9 mouse cellular contexts compared by ENCODE assay signal in the genomic region with DNA sequence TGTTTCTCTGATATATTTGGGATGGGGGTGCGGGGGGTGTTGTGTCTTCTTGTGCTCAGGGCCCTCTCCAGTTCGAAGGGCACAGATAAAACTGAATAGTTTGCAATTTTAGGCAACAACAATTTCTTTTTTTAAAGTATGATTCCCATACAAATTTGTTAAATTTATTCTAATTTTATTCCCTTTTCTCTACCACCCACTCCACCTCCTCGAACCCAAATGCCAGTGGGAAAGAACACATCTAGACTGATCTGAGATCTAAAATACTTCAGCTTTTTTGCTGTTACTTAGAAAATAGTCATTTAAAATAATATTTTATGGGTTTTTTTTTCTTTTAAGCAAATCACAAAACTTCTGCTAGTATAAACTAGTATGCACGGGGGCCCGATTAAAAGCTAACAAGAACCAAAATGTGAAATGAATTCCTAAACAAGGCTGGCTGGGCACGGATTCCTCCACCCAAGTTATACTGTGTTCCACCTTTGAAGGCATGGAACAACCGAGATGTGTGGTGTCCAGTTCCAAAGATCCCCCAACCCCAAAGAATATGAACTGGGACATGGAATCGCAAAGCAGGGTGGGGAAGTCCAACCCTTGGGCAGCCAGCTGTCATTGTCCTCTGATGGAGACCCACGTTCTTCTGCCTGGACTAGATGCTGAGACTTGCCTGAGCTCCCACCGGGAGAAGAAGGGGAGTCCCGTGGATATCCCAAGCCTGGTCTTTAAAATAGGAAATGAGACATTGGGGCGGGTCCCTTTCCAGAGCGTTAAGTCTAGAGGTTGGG. TPM values are rescaled to one million over a fixed set of nuclear protein-coding genes. Genes with fewer than 3 reads are reported as not detected.
DNase-seq lines count a peak whose midpoint lies in the region; ATAC-seq and TF ChIP-seq lines count a peak whose summit lies in the region.
"Had no signal": no experiment of that assay in that cellular context is flagged by ENCODE, and none has a peak within 500 bp of the region (broad histone marks: within the 10 kb centered on the region; RNA-seq: fewer than 3 reads in every experiment).

No protein-coding gene starts in this region.

- peaks cover 9% of the 10 kb centered on the region; the same call in 1 of the 2 replicates for H3K27me3 ChIP-seq in heart, embryonic 14.5 days (ENCODE audit: control insufficient read depth, insufficient read depth, low read length)
- H3K27me3 ChIP-seq in stomach, embryonic 14.5 days (ENCODE audit: control insufficient read depth, insufficient read depth, low read length), result peaks cover 9% of the 10 kb centered on the region; the same call in 1 of the 2 replicates
- H3K27me3 ChIP-seq in stomach, postnatal 0 days (ENCODE audit: control insufficient read depth, insufficient read depth, low read length), result no peaks in the 10 kb centered on the region
- no peaks in the 10 kb centered on the region for H3K27me3 ChIP-seq in hindbrain, embryonic 16.5 days (replicated peaks; ENCODE audit: control insufficient read depth, insufficient read depth, low read length)

- no peak for TF ChIP-seq EP300 in stomach, postnatal 0 days (optimal IDR thresholded peaks at IDR 0.05)

- 56% methylated on average over 13 of the region's 13 CpGs for WGBS in heart, embryonic 14.5 days
- 65% methylated on average over 13 of the region's 13 CpGs for WGBS in stomach, embryonic 14.5 days
- WGBS in stomach, postnatal 0 days, result 64% methylated on average over 13 of the region's 13 CpGs
- WGBS in hindbrain, embryonic 16.5 days, result 57% methylated on average over 13 of the region's 13 CpGs

- no peak for TF ChIP-seq CTCF in stomach, postnatal 0 days (IDR thresholded peaks at IDR 0.05; ENCODE audit: low read depth)

- H3K9me3 ChIP-seq in heart, embryonic 14.5 days (ENCODE audit: control insufficient read depth, low read length), result no peaks in the 10 kb centered on the region
- no peaks in the 10 kb centered on the region; the same call in 1 of the 2 replicates for H3K9me3 ChIP-seq in stomach, embryonic 14.5 days (ENCODE audit: control insufficient read depth, low read depth, low read length)
- no peaks in the 10 kb centered on the region for H3K9me3 ChIP-seq in stomach, postnatal 0 days (ENCODE audit: control insufficient read depth, low read length)
- no peaks in the 10 kb centered on the region for H3K9me3 ChIP-seq in hindbrain, embryonic 16.5 days (ENCODE audit: control insufficient read depth, low read length)

- no peaks in the 10 kb centered on the region for H3K36me3 ChIP-seq in heart, embryonic 14.5 days (ENCODE audit: control insufficient read depth, insufficient read depth, low read length)
- H3K36me3 ChIP-seq in stomach, embryonic 14.5 days (ENCODE audit: control insufficient read depth, insufficient read depth, low read length), result no peaks in the 10 kb centered on the region
- no peaks in the 10 kb centered on the region for H3K36me3 ChIP-seq in stomach, postnatal 0 days (ENCODE audit: control insufficient read depth, insufficient read depth, low read length)
- H3K36me3 ChIP-seq in hindbrain, embryonic 16.5 days (ENCODE audit: control insufficient read depth, insufficient read depth, low read length), result no peaks in the 10 kb centered on the region
- H3K36me3 ChIP-seq: G1E had no signal

- H3K4me3 ChIP-seq in heart, embryonic 14.5 days (ENCODE audit: control insufficient read depth in 1 of 2, insufficient read depth in 1 of 2, low read depth in 1 of 2, low read length in 2 of 2), result peak overlapping the region; percentile 8 to 59
- H3K4me3 ChIP-seq in stomach, embryonic 14.5 days (ENCODE audit: low read depth, low read length), result no peak overlapping the region
- H3K4me3 ChIP-seq in stomach, postnatal 0 days (ENCODE audit: low read depth, low read length), result no peak overlapping the region
- peak overlapping the region; percentile 70 for H3K4me3 ChIP-seq in hindbrain, embryonic 16.5 days (ENCODE audit: low read length)

- ATAC-seq in heart, embryonic 14.5 days (ENCODE audit: insufficient number of reproducible peaks, insufficient read depth, low FRiP score, low read depth), result no peak
- no peak for ATAC-seq in stomach, embryonic 14.5 days (ENCODE audit: insufficient number of reproducible peaks, insufficient read depth, low FRiP score, low read depth)
- ATAC-seq in stomach, postnatal 0 days (ENCODE audit: low FRiP score, low TSS enrichment), result no peak
- ATAC-seq in hindbrain, embryonic 16.5 days, result no peak

- H3K4me2 ChIP-seq in heart, embryonic 14.5 days (ENCODE audit: low read length), result peak overlapping the region; percentile 99
- peak overlapping the region; percentile 88; the same call in 1 of the 2 replicates for H3K4me2 ChIP-seq in stomach, embryonic 14.5 days (replicated peaks; ENCODE audit: low read depth, low read length)
- H3K4me2 ChIP-seq in stomach, postnatal 0 days (replicated peaks; ENCODE audit: low read depth), result no peak overlapping the region; the same call in 1 of the 2 replicates
- peak overlapping the region; percentile 89 for H3K4me2 ChIP-seq in hindbrain, embryonic 16.5 days (ENCODE audit: low read length)

- peaks cover 9 to 24% of the 10 kb centered on the region in 2 experiments; a peak in 3 of 4 replicates for H3K4me1 ChIP-seq in heart, embryonic 14.5 days (ENCODE audit: control insufficient read depth in 2 of 2, insufficient read depth in 2 of 2, low read length in 2 of 2)
- no peaks in the 10 kb centered on the region for H3K4me1 ChIP-seq in stomach, embryonic 14.5 days (ENCODE audit: control insufficient read depth, insufficient read depth, low read length)
- H3K4me1 ChIP-seq in stomach, postnatal 0 days (replicated peaks; ENCODE audit: control insufficient read depth, insufficient read depth), result 0 out of 2 replicates have a peak, but pooled peaks cover 4% of the 10 kb centered on the region
- peaks cover 4% of the 10 kb centered on the region for H3K4me1 ChIP-seq in hindbrain, embryonic 16.5 days (ENCODE audit: control insufficient read depth, insufficient read depth, low read depth, low read length)

- DNase-seq in heart, adult 18-20 months, result no peak
- no peak for DNase-seq in stomach, postnatal 0 days (ENCODE audit: low spot score)
- no peak for DNase-seq in embryo, embryonic 9.5 days (ENCODE audit: extremely low spot score)
- no peak for DNase-seq in kidney, postnatal 10 days
- no peak for DNase-seq in Muller cell, postnatal 12 days (ENCODE audit: inconsistent ontology term)

- H3K27ac ChIP-seq in heart, embryonic 14.5 days (replicated peaks in 1 of 2; ENCODE audit: control insufficient read depth in 1 of 2, insufficient read depth in 1 of 2, low read depth in 2 of 2, low read length in 2 of 2), result no peak overlapping the region
- no peak overlapping the region for H3K27ac ChIP-seq in stomach, embryonic 14.5 days (ENCODE audit: low read length)
- no peak overlapping the region for H3K27ac ChIP-seq in stomach, postnatal 0 days (replicated peaks)
- H3K27ac ChIP-seq in hindbrain, embryonic 16.5 days (ENCODE audit: low read depth, low read length), result peak overlapping the region; percentile 88; the same call in 1 of the 2 replicates

- peak overlapping the region; percentile 70; the same call in 1 of the 2 replicates for H3K9ac ChIP-seq in heart, embryonic 14.5 days (ENCODE audit: low read length)
- no peak overlapping the region for H3K9ac ChIP-seq in stomach, embryonic 14.5 days (replicated peaks; ENCODE audit: low read depth, low read length)
- H3K9ac ChIP-seq in stomach, postnatal 0 days (ENCODE audit: low read length), result no peak overlapping the region
- H3K9ac ChIP-seq in hindbrain, embryonic 16.5 days (ENCODE audit: low read depth, low read length), result peak overlapping the region; percentile 83

RNA-seq across cellular contexts. Expression of a gene that starts 1.7 kb away (rescaled TPM):
- 0.38 and 0.72 TPM in 2 replicates for polyA plus RNA-seq in heart, embryonic 14.5 days (2014; fragmentation: Nextera tagmentation; extraction: Ambion mirVana)
- total RNA-seq in heart, adult 18-20 months (2021), result under 1 TPM; 0.25 to 0.39 TPM
- 0.43 and 0.83 TPM in 2 replicates for polyA plus RNA-seq in stomach, embryonic 14.5 days (2014; fragmentation: Nextera tagmentation; extraction: Ambion mirVana)
- 0.31 and 0.39 TPM in 2 replicates for polyA plus RNA-seq in stomach, postnatal 0 days (2015; fragmentation: Nextera tagmentation; extraction: Ambion mirVana)
- 6.2 and 7.9 TPM in 2 replicates for polyA plus RNA-seq in hindbrain, embryonic 16.5 days (2015; fragmentation: Nextera tagmentation; extraction: Ambion mirVana)
- polyA plus RNA-seq: G1E had no signal

RNA-seq across cellular contexts. Expression of a gene that starts 53.6 kb away (rescaled TPM):
- polyA plus RNA-seq in heart, embryonic 14.5 days (2014; fragmentation: Nextera tagmentation; extraction: Ambion mirVana), result 9.1 and 9.6 TPM in 2 replicates
- 10 to 100 TPM; 16.1 to 21.1 TPM for total RNA-seq in heart, adult 18-20 months (2021)
- polyA plus RNA-seq in stomach, embryonic 14.5 days (2014; fragmentation: Nextera tagmentation; extraction: Ambion mirVana), result 3.2 and 3.7 TPM in 2 replicates
- 1.7 and 1.9 TPM in 2 replicates for polyA plus RNA-seq in stomach, postnatal 0 days (2015; fragmentation: Nextera tagmentation; extraction: Ambion mirVana)
- polyA plus RNA-seq in hindbrain, embryonic 16.5 days (2015; fragmentation: Nextera tagmentation; extraction: Ambion mirVana), result 1.1 and 1.4 TPM in 2 replicates
- polyA plus RNA-seq: G1E had no signal

Comparison
In these comparisons a context has a peak if more than half of its experiments do, and no peak if none do; other contexts are left out.
1. H3K4me3 ChIP-seq: peak in heart, embryonic 14.5 days (2 of 2) and hindbrain, embryonic 16.5 days (single experiment); none in stomach, embryonic 14.5 days (single experiment) and stomach, postnatal 0 days (single experiment).
2. H3K9ac ChIP-seq: peak in heart, embryonic 14.5 days (single experiment) and hindbrain, embryonic 16.5 days (single experiment); none in stomach, embryonic 14.5 days (single experiment) and stomach, postnatal 0 days (single experiment).